Mouse (Mus musculus): ENCODE results near the gene 1700092M07Rik. TPM values are rescaled to one million over a fixed set of nuclear protein-coding genes. Genes with fewer than 3 reads are reported as not detected.

The 1700092M07Rik gene
- polyA plus RNA-seq, 1 experiment from 2014 or later: 3.4 TPM

Small RNA genes within 50 kb of the gene (microRNA-seq; reads per million reads assigned to microRNA genes)
- not detected for gene Mir6992

Other genes starting within 250 kb of the 1700092M07Rik start
- gene Slc22a8, start 149.5 kb upstream of the 1700092M07Rik start, polyA plus RNA-seq (2016; fragmentation: Nextera tagmentation; extraction: Ambion mirVana): 0.06 TPM in 1 of 2 replicates, not detected in the other
- gene Slc22a6, start 122.7 kb upstream of the 1700092M07Rik start, polyA plus RNA-seq (2016; fragmentation: Nextera tagmentation; extraction: Ambion mirVana): 0.06 TPM in 1 of 2 replicates, not detected in the other
- not detected in 2 replicates for gene Chrm1, start 76.9 kb upstream of the 1700092M07Rik start, polyA plus RNA-seq (2016; fragmentation: Nextera tagmentation; extraction: Ambion mirVana)
- 136 and 149 TPM in 2 replicates for gene Slc3a2, start 17.3 kb upstream of the 1700092M07Rik start, polyA plus RNA-seq (2016; fragmentation: Nextera tagmentation; extraction: Ambion mirVana)
- gene Wdr74, start 4.9 kb upstream of the 1700092M07Rik start, polyA plus RNA-seq (2016; fragmentation: Nextera tagmentation; extraction: Ambion mirVana): 120 and 126 TPM in 2 replicates
- gene Stx5a, start 695 bp downstream of the 1700092M07Rik start, polyA plus RNA-seq (2016; fragmentation: Nextera tagmentation; extraction: Ambion mirVana): 86.8 and 87.8 TPM in 2 replicates
- 254 and 275 TPM in 2 replicates for gene Nxf1, start 16.4 kb downstream of the 1700092M07Rik start, polyA plus RNA-seq (2016; fragmentation: Nextera tagmentation; extraction: Ambion mirVana)
- 170 TPM in 2 replicates for gene Tmem223, start 30.3 kb downstream of the 1700092M07Rik start, polyA plus RNA-seq (2016; fragmentation: Nextera tagmentation; extraction: Ambion mirVana)
- gene Tmem179b, start 33.7 kb downstream of the 1700092M07Rik start, polyA plus RNA-seq (2016; fragmentation: Nextera tagmentation; extraction: Ambion mirVana): 47.4 and 49.5 TPM in 2 replicates
- 48.6 and 49.4 TPM in 2 replicates for gene Taf6l, start 45.7 kb downstream of the 1700092M07Rik start, polyA plus RNA-seq (2016; fragmentation: Nextera tagmentation; extraction: Ambion mirVana)
- gene Polr2g, start 57.9 kb downstream of the 1700092M07Rik start, polyA plus RNA-seq (2016; fragmentation: Nextera tagmentation; extraction: Ambion mirVana): 173 and 180 TPM in 2 replicates
- gene Zbtb3, start 61.8 kb downstream of the 1700092M07Rik start, polyA plus RNA-seq (2016; fragmentation: Nextera tagmentation; extraction: Ambion mirVana): 6.6 and 6.8 TPM in 2 replicates
- 82.5 and 85.5 TPM in 2 replicates for gene Ttc9c, start 78.6 kb downstream of the 1700092M07Rik start, polyA plus RNA-seq (2016; fragmentation: Nextera tagmentation; extraction: Ambion mirVana)
- gene Hnrnpul2, start 79.3 kb downstream of the 1700092M07Rik start, polyA plus RNA-seq (2016; fragmentation: Nextera tagmentation; extraction: Ambion mirVana): 4.9 and 5.4 TPM in 2 replicates
- gene AC129217.1, start 89.1 kb downstream of the 1700092M07Rik start, polyA plus RNA-seq (2016; fragmentation: Nextera tagmentation; extraction: Ambion mirVana): not detected in 2 replicates
- gene Bscl2, start 96.7 kb downstream of the 1700092M07Rik start, polyA plus RNA-seq (2016; fragmentation: Nextera tagmentation; extraction: Ambion mirVana): 47.0 and 48.0 TPM in 2 replicates
- gene Gng3, start 98.5 kb downstream of the 1700092M07Rik start, polyA plus RNA-seq (2016; fragmentation: Nextera tagmentation; extraction: Ambion mirVana): 27.8 and 31.7 TPM in 2 replicates
- 0.36 and 0.99 TPM in 2 replicates for gene Lrrn4cl, start 110.0 kb downstream of the 1700092M07Rik start, polyA plus RNA-seq (2016; fragmentation: Nextera tagmentation; extraction: Ambion mirVana)
- gene Ubxn1, start 130.8 kb downstream of the 1700092M07Rik start, polyA plus RNA-seq (2016; fragmentation: Nextera tagmentation; extraction: Ambion mirVana): 208 and 212 TPM in 2 replicates
- 53.2 and 55.5 TPM in 2 replicates for gene Uqcc3, start 140.2 kb downstream of the 1700092M07Rik start, polyA plus RNA-seq (2016; fragmentation: Nextera tagmentation; extraction: Ambion mirVana)
- 125 and 130 TPM in 2 replicates for gene Lbhd1, start 143.0 kb downstream of the 1700092M07Rik start, polyA plus RNA-seq (2016; fragmentation: Nextera tagmentation; extraction: Ambion mirVana)
- gene Gm49403, start 143.2 kb downstream of the 1700092M07Rik start, polyA plus RNA-seq (2016; fragmentation: Nextera tagmentation; extraction: Ambion mirVana): not detected in 2 replicates
- gene 1810009A15Rik, start 148.1 kb downstream of the 1700092M07Rik start, polyA plus RNA-seq (2016; fragmentation: Nextera tagmentation; extraction: Ambion mirVana): 178 and 183 TPM in 2 replicates
- 0.20 and 0.37 TPM in 2 replicates for gene Gm49416, start 148.2 kb downstream of the 1700092M07Rik start, polyA plus RNA-seq (2016; fragmentation: Nextera tagmentation; extraction: Ambion mirVana)
- 59.9 and 61.4 TPM in 2 replicates for gene Ints5, start 152.3 kb downstream of the 1700092M07Rik start, polyA plus RNA-seq (2016; fragmentation: Nextera tagmentation; extraction: Ambion mirVana)
- gene Ganab, start 157.4 kb downstream of the 1700092M07Rik start, polyA plus RNA-seq (2016; fragmentation: Nextera tagmentation; extraction: Ambion mirVana): 118 and 121 TPM in 2 replicates
- 49.6 and 52.2 TPM in 2 replicates for gene B3gat3, start 179.7 kb downstream of the 1700092M07Rik start, polyA plus RNA-seq (2016; fragmentation: Nextera tagmentation; extraction: Ambion mirVana)
- 3.7 and 3.9 TPM in 2 replicates for gene Rom1, start 188.6 kb downstream of the 1700092M07Rik start, polyA plus RNA-seq (2016; fragmentation: Nextera tagmentation; extraction: Ambion mirVana)
- gene Eml3, start 188.8 kb downstream of the 1700092M07Rik start, polyA plus RNA-seq (2016; fragmentation: Nextera tagmentation; extraction: Ambion mirVana): 24.0 and 25.7 TPM in 2 replicates
- 202 and 206 TPM in 2 replicates for gene Mta2, start 201.2 kb downstream of the 1700092M07Rik start, polyA plus RNA-seq (2016; fragmentation: Nextera tagmentation; extraction: Ambion mirVana)
- 40.2 and 49.1 TPM in 2 replicates for gene Tut1, start 213.1 kb downstream of the 1700092M07Rik start, polyA plus RNA-seq (2016; fragmentation: Nextera tagmentation; extraction: Ambion mirVana)
- gene Eef1g, start 226.3 kb downstream of the 1700092M07Rik start, polyA plus RNA-seq (2016; fragmentation: Nextera tagmentation; extraction: Ambion mirVana): 559 and 563 TPM in 2 replicates
- gene Ahnak, start 248.6 kb downstream of the 1700092M07Rik start, polyA plus RNA-seq (2016; fragmentation: Nextera tagmentation; extraction: Ambion mirVana): 6.5 and 7.1 TPM in 2 replicates